Mouse (Mus musculus): Measurements from ENCODE around the gene Lrat. TPM values are rescaled to one million over a fixed set of nuclear protein-coding genes. Genes with fewer than 3 reads are reported as not detected.

Lrat gene
- total RNA-seq (2021), result 1 to 10 TPM in 1 of 2 experiments, under 1 TPM in 1; 0.50 to 1.2 TPM

DNA sequence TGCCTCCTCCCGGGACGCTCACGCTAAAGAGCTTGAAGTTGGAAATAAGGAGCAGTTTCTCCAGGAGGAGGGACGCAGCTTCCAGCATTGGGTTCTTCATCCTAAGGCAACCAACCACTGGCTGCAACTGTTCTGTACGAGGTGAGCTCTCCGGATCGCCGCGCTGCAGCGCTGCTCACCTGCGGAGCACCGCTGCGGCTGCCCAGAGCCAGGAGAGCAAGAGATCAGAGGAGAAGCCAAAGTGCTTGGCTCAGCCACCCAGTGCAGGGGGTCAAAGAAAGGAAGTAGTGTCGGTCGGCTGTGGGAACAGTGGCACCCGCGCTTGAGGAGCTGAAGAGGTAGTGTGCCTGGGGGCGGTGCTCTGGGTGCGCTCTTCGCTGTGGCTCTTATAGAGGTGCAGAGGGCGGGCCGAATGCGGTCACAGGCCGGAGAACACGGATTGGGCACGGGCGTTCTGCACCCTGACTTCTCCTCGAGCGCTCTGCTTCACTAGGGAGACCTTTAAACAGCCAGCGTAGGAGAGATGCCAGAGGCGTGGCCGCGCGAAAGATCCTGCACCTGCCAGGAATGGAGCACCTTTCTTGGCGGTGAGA is at the start of gene Lrat:
TSS of gene Lrat (minus strand) at position 361 of the 593 bp plus-strand sequence.
- DNase-seq, result peak in 1 of 2 experiments; percentile 1
- intact Hi-C loops (cut with DNase I), result no loop called here

- intact Hi-C loops (cut with DNase I), result no loop called here
- no peak for DNase-seq
Observed at GRCm38 (mm10) chr3:82952173-82952962, 48.6 kb upstream of the Lrat start.

- intact Hi-C loops (cut with DNase I), result no loop called here
- no peak for DNase-seq
Observed at GRCm38 (mm10) chr3:82950639-82951038, 46.9 kb upstream of the Lrat start.

GRCm38 (mm10) chr3:82950208-82950607 is 46.4 kb upstream of the Lrat start:
- intact Hi-C loops (cut with DNase I), result no loop called here
- DNase-seq, result no peak

DNA sequence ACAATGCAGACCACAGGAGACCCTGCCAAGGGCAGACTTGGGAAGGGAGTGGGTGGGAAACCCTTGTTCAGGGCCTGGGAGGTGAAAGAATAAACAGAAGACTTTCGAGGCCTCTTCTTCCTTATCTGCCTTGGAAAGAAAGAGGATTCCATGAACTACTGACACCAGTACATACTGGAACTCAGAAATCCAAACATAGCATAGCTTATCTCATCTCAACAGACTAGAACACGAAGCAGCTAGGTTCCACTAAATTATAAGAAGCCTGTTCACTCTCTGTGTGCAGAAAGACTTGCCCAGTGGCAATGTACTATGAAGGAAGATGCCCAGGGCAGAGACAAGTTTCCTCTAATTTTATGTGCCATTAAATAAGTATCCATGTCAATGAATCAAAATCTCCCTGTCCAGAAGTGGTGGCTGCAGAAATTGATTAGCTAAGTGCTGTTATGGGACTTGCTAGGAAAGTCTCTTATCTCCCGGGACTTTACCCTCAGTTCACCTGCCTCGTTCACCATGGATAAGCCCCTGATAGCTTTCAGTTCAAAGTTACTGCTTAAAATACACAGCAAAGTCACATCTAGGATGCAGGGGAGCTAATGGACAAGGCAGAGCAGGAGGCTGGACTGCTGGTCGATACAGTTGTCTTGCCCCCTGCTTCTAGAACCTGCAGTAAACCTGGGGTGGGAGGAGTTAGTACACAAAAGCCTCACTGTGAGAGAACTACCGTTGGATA is 42.8 kb upstream of the Lrat start:
- no peak for DNase-seq
- intact Hi-C loops (cut with DNase I), result no loop called here

GRCm38 (mm10) chr3:82927917-82928316 is 24.1 kb upstream of the Lrat start:
- no peak for DNase-seq
- intact Hi-C loops (cut with DNase I), result no loop called here

GRCm38 (mm10) chr3:82915632-82916031 is 11.9 kb upstream of the Lrat start:
- intact Hi-C loops (cut with DNase I), result no loop called here
- DNase-seq, result no peak

GRCm38 (mm10) chr3:82908671-82909070 is 4.9 kb upstream of the Lrat start:
- intact Hi-C loops (cut with DNase I), result no loop called here
- DNase-seq, result peak; percentile 3 to 31

DNA sequence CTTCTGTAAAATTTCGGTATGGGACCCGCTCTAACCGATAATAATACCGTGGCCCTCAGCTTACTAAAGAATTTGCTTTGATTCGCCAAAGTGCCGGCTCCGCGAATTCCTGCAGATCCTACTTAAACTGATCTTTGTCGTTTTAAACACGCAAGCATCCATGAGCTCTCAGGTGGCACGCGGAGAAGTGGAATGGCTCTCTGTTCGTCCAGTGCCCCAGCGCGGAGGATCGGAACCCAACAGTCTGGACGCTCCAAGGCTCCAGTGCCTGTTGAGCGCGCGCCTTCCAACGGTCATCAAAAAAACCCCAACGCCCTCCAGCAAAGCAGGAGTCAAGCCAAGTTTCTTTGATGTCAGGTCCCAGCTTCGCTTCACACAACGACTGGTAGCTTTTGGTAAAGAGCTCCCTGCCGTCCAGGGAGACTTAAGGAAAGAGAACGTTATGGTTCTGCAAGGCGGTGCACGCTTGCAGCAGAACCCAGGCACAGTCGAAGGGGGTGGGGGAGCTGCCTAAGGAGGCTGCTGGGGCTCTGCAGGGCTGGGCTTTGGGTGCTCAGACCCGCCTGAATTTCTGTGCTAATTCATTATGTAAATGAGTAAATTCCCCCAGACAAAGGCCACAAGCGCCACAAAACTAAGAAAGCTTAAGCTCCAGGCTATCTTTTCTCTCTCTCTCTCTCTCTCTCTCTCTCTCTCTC is 587 bp upstream of the Lrat start:
- intact Hi-C loops (cut with DNase I), result no loop called here
- no peak for DNase-seq

DNA sequence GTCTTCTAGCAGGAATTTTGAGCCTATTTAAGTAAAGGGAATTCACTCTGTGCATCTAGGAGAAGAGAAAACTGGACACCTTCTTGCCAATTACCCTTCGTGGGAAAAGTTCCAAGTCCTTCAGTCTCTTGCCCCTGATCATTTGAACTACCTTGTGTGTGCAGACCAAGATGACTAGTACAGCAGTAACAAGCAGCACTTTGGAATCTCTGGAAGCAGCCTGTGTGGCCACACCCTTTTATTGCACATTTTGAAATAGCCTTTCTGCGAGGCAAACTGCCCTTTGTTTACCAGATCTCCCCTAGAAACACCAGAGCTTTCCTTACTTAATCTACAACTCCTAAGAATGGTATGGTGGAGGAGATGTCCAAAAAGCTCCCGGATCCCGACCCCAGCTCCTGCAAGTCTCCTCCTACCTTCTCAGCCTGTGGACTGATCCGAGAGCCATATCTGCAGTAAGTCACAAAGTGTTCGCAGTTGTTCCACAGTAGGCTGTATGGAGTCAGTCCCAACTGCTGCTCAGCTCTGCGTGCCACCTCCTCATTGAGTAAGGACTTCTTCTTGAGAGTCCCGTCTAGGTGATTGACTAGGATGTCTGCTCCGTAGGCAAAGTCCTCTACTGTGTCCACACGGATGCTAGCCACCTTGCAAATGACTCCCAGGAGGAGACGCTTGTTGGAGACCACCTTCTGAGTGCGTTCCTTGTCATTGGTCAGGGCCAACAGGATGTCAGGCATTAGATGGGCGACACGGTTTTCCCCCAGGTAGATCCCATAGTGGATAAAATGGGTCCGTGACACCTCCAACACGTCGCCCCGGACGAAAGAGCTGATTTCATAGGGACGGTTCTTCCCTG is 788 bp downstream of the Lrat start:
- peak in 1 of 2 experiments; percentile 1 for DNase-seq
- intact Hi-C loops (cut with DNase I), result no loop called here

DNA sequence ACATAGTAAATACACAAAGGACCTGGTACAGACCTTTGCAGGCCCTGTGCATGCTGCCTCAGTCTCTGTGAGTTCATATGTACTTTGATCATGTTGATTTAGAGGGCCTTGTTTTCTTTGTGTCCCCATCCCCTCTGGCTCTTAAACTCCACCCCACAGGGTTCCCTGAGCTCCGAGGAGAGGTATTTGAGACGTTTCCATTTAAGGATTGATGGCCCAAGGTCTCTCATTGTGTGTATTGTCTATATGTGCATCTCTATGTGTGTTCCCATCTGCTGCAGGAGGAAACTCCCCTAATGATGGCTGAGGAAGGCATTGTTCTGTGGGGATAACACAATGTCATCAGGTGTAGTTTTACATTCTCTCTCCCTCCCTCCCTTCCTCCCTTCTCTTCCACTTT is 14.9 kb downstream of the Lrat start:
- intact Hi-C loops (cut with DNase I), result no loop called here
- no peak for DNase-seq

DNA sequence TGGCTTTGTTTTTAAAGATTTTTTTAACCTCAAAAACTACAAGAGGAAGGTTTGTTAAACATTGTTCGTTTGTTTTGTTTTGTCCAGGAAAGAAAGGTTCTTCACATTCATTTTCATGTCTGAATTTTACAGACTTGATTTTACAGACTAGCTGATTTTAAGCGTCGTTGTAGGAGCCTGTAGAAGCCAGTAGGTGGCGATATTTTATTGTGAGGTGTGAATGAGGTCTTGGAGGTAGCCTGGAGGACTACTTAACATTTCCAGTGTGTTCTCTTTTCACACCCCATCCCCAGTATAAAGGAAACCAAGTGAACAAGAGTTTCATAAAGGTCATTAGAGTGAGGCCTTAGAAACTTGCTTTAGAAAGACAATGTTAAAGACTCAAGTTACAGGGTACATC is 26.5 kb downstream of the Lrat start:
- DNase-seq, result peak in 1 of 2 experiments; percentile 5
- intact Hi-C loops (cut with DNase I), result loop anchor here (1.0 to 5.0 kb wide), 2 partner anchors 108 to 175 kb away; no protein-coding TSS in a partner anchor

GRCm38 (mm10) chr3:82876372-82876739 is 27.4 kb downstream of the Lrat start, which contains the start of gene Rbm46:
Gene Rbm46 (minus strand): TSS chr3:82876483.
- intact Hi-C loops (cut with DNase I), result loop anchor here (5.0 kb wide), 1 partner anchor 176 kb away; no protein-coding TSS in a partner anchor
- DNase-seq, result peak; percentile 63 to 71

GRCm38 (mm10) chr3:82875671-82876371 is 28.0 kb downstream of the Lrat start:
- intact Hi-C loops (cut with DNase I), result loop anchor here (5.0 kb wide), 1 partner anchor 176 kb away; no protein-coding TSS in a partner anchor
- DNase-seq, result peak in 1 of 2 experiments; percentile 1

DNA sequence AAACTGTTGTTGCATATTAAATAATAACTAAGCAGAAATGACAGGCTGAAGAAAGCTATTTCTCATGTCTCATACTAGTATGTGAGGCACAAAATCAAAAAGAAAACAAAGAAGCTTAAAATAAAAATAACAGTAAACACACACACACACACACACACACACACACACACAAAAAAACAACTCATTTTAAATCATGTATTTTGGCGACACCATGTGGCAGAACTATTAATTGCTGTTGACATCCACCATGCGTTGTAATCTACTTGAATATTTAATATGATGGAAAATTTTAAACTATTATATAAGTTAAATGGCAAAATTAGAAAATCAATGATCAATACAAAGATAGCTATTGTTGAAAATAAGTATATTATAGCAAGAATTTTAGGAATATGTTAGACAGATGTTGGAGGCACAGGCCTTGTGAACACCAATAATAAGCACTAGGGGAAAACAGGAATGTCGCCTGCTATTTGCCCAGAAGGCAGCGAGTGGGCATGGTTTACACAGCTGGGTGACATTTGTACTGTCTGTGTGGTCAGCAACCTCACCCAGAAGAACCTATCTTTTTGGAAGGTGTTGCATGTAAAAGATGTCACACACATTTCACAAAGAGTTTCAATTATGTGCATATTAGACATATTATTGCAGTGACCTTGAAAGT is 46.2 kb downstream of the Lrat start:
- intact Hi-C loops (cut with DNase I), result loop anchor here (1.0 to 10.0 kb wide), 2 partner anchors 493 to 863 kb away; no protein-coding TSS in a partner anchor
- peak in 1 of 2 experiments; percentile 3 for DNase-seq

Data from heart, postnatal 36 days (tissue).